Mouse (Mus musculus): Measurements from ENCODE around the gene Lrrk1. TPM values are rescaled to one million over a fixed set of nuclear protein-coding genes. Genes with fewer than 3 reads are reported as not detected.

Lrrk1 gene
- polyA plus RNA-seq, 1 experiment from 2014 or later, result 6.4 TPM

DNA sequence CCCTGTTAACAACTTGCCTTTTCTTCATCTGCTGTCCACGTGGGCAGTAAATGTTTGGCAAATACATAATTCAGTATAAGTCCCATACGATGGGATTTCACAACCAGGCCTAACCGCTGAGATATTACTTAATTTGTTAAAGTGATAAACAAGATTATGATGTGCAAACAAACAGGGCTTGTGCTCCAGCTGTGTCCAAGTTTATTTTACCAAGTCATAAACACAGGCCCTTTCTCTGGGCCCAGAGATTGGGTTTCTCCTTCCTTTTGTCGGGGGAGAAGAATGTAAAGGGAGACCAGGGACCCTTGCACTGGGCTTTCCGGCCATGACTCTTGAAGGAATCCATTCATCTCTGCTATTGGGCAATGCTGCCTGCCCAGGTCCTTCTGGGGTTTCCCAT is 129.2 kb downstream of the Lrrk1 start:
- 83% methylated on average over 5 of the region's 5 CpGs for WGBS
- Histone ChIP-seq H3K4me1 (ENCODE audit: control insufficient read depth in 2 of 2, insufficient read depth in 2 of 2, low read length in 2 of 2) (peaks cover 17 to 22% of the 10 kb centered on the region in 2 experiments), H3K27ac (replicated peaks in 1 of 2; ENCODE audit: control insufficient read depth in 1 of 2, insufficient read depth in 1 of 2, low read depth in 2 of 2, low read length in 2 of 2) (no peak overlapping the region), H3K4me2 (ENCODE audit: low read length) (no peak overlapping the region), H3K27me3 (ENCODE audit: control insufficient read depth, insufficient read depth, low read length) (no peaks in the 10 kb centered on the region), H3K4me3 (ENCODE audit: control insufficient read depth in 1 of 2, insufficient read depth in 1 of 2, low read depth in 1 of 2, low read length in 2 of 2) (no peak overlapping the region), H3K9ac (ENCODE audit: low read length) (no peak overlapping the region), H3K36me3 (ENCODE audit: control insufficient read depth, insufficient read depth, low read length) (peaks cover 8% of the 10 kb centered on the region; the same call in 1 of the 2 replicates), H3K9me3 (ENCODE audit: control insufficient read depth, low read length) (no peaks in the 10 kb centered on the region)
- no peak for ATAC-seq (ENCODE audit: insufficient number of reproducible peaks, insufficient read depth, low FRiP score, low read depth)

DNA sequence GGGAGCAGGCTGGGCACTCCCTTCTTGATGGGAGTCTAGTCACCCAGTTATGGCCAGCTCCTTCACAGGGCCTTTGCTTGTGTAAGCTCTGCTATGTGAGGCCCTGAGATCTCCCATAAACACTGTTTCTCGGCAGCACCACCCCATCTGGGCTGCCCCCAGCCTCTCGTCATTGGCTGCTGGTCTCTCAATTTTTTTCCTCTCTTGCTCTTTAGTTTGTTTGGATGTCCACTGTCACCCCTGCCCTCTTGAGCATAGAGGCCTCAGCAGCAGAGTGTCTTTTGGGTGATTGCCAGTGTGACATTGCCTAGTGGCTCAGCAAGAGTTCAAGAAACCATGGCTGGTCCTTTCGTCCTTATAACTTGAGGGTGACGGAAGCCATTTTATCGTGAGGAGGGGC is 130.9 kb downstream of the Lrrk1 start:
- H3K27me3 ChIP-seq (ENCODE audit: control insufficient read depth, insufficient read depth, low read length), result no peaks in the 10 kb centered on the region
- no peak overlapping the region for H3K4me3 ChIP-seq (ENCODE audit: control insufficient read depth in 1 of 2, insufficient read depth in 1 of 2, low read depth in 1 of 2, low read length in 2 of 2)
- ATAC-seq (ENCODE audit: insufficient number of reproducible peaks, insufficient read depth, low FRiP score, low read depth), result no peak
- peaks cover 20 to 22% of the 10 kb centered on the region in 2 experiments for H3K4me1 ChIP-seq (ENCODE audit: control insufficient read depth in 2 of 2, insufficient read depth in 2 of 2, low read length in 2 of 2)
- H3K4me2 ChIP-seq (ENCODE audit: low read length), result no peak overlapping the region
- H3K27ac ChIP-seq (replicated peaks in 1 of 2; ENCODE audit: control insufficient read depth in 1 of 2, insufficient read depth in 1 of 2, low read depth in 2 of 2, low read length in 2 of 2), result no peak overlapping the region
- no peaks in the 10 kb centered on the region for H3K9me3 ChIP-seq (ENCODE audit: control insufficient read depth, low read length)
- 78% methylated on average over 5 of the region's 5 CpGs for WGBS
- no peak overlapping the region for H3K9ac ChIP-seq (ENCODE audit: low read length)
- peaks cover 3% of the 10 kb centered on the region; the same call in 1 of the 2 replicates for H3K36me3 ChIP-seq (ENCODE audit: control insufficient read depth, insufficient read depth, low read length)

DNA sequence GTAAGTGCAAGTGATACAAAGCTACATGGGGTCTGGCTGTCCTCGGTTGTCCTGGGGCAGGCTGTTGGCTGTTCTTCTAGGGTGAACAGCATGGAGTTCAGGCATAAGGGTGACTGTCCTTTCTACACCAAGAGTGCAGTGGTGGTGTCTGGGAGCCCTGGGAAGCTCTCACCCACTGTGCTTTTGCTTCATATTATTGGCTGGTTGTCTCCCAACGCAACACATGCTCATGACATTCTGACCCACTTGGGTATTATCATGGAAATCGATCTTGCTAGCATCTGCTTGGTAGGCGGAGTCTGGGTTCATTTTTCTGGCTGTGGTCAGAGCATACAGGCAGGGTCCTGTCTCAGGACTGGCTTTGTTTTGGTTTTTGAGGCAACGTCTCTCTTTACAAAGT is 131.7 kb downstream of the Lrrk1 start:
- H3K4me2 ChIP-seq (ENCODE audit: low read length), result no peak overlapping the region
- H3K4me3 ChIP-seq (ENCODE audit: control insufficient read depth in 1 of 2, insufficient read depth in 1 of 2, low read depth in 1 of 2, low read length in 2 of 2), result no peak overlapping the region
- ATAC-seq (ENCODE audit: insufficient number of reproducible peaks, insufficient read depth, low FRiP score, low read depth), result no peak
- H3K27me3 ChIP-seq (ENCODE audit: control insufficient read depth, insufficient read depth, low read length), result no peaks in the 10 kb centered on the region
- H3K36me3 ChIP-seq (ENCODE audit: control insufficient read depth, insufficient read depth, low read length), result no peaks in the 10 kb centered on the region
- WGBS, result 76% methylated on average over 5 of the region's 5 CpGs
- no peaks in the 10 kb centered on the region for H3K9me3 ChIP-seq (ENCODE audit: control insufficient read depth, low read length)
- H3K9ac ChIP-seq (ENCODE audit: low read length), result no peak overlapping the region
- peaks cover 20% of the 10 kb centered on the region in 2 experiments for H3K4me1 ChIP-seq (ENCODE audit: control insufficient read depth in 2 of 2, insufficient read depth in 2 of 2, low read length in 2 of 2)
- no peak overlapping the region for H3K27ac ChIP-seq (replicated peaks in 1 of 2; ENCODE audit: control insufficient read depth in 1 of 2, insufficient read depth in 1 of 2, low read depth in 2 of 2, low read length in 2 of 2)

DNA sequence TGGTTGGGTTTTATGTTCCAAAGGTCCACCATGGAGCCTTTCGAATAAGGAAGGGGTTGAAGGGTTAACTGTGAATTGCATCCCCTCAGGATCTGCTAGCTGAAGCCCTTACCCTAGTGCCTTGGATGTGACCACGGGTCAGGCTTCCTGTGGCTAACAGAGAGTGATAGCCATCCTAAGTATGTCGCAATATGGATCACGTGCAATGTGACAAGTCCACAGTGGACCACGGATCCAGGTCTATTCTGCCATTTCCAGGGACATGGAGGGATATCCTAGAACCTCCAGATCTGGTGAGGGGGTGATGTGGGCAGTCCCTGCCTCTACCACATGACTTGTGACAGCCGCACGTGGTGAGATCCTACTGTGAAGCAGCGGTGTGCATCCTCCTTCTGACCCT is 133.2 kb downstream of the Lrrk1 start:
- H3K4me2 ChIP-seq (ENCODE audit: low read length), result no peak overlapping the region
- H3K36me3 ChIP-seq (ENCODE audit: control insufficient read depth, insufficient read depth, low read length), result no peaks in the 10 kb centered on the region
- H3K4me3 ChIP-seq (ENCODE audit: control insufficient read depth in 1 of 2, insufficient read depth in 1 of 2, low read depth in 1 of 2, low read length in 2 of 2), result no peak overlapping the region
- no peak for ATAC-seq (ENCODE audit: insufficient number of reproducible peaks, insufficient read depth, low FRiP score, low read depth)
- peaks cover 8 to 12% of the 10 kb centered on the region in 2 experiments for H3K4me1 ChIP-seq (ENCODE audit: control insufficient read depth in 2 of 2, insufficient read depth in 2 of 2, low read length in 2 of 2)
- WGBS, result 76% methylated on average over 8 of the region's 8 CpGs
- no peaks in the 10 kb centered on the region for H3K9me3 ChIP-seq (ENCODE audit: control insufficient read depth, low read length)
- H3K9ac ChIP-seq (ENCODE audit: low read length), result no peak overlapping the region
- H3K27ac ChIP-seq (replicated peaks in 1 of 2; ENCODE audit: control insufficient read depth in 1 of 2, insufficient read depth in 1 of 2, low read depth in 2 of 2, low read length in 2 of 2), result no peak overlapping the region
- H3K27me3 ChIP-seq (ENCODE audit: control insufficient read depth, insufficient read depth, low read length), result no peaks in the 10 kb centered on the region

DNA sequence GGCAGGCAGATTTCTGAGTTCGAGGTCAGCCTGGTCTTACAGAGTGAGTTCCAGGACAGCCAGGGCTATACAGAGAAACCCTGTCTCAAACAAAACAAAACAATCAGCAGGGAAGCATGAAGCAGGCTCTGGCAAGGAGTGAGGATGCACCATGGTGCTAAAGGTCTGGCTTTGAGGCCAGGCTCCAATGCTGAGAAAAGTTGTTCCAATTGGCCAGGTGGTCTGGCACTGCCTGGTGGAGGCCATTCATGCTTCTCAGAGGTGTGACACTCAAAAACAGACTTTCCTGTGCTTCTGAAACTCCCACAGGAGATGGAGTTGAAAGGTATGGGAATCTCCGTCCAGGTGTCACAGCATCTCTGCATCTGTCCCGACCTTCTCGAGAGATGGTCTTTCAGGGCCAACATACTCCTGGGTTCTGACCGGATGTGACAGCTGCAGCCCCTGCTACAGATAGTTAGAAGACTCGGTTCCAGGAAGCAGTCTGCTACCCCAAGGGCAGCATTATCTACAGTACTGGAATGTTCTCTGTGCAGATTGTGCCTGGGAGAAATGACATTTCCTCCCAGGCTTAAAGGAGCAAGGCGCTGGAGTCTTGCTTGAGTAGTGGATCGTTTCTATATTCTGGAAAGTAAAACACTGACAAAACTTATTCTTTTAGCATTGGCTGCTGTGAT is 134.0 kb downstream of the Lrrk1 start:
- no peaks in the 10 kb centered on the region for H3K36me3 ChIP-seq (ENCODE audit: control insufficient read depth, insufficient read depth, low read length)
- 38% methylated on average over 8 of the region's 8 CpGs for WGBS
- H3K9me3 ChIP-seq (ENCODE audit: control insufficient read depth, low read length), result no peaks in the 10 kb centered on the region
- H3K27ac ChIP-seq (replicated peaks in 1 of 2; ENCODE audit: control insufficient read depth in 1 of 2, insufficient read depth in 1 of 2, low read depth in 2 of 2, low read length in 2 of 2), result peak overlapping the region; percentile 27 to 53; a peak in 3 of 4 replicates
- peaks cover 8 to 13% of the 10 kb centered on the region in 2 experiments for H3K4me1 ChIP-seq (ENCODE audit: control insufficient read depth in 2 of 2, insufficient read depth in 2 of 2, low read length in 2 of 2)
- H3K4me2 ChIP-seq (ENCODE audit: low read length), result no peak overlapping the region
- no peaks in the 10 kb centered on the region for H3K27me3 ChIP-seq (ENCODE audit: control insufficient read depth, insufficient read depth, low read length)
- H3K4me3 ChIP-seq (ENCODE audit: control insufficient read depth in 1 of 2, insufficient read depth in 1 of 2, low read depth in 1 of 2, low read length in 2 of 2), result no peak overlapping the region
- H3K9ac ChIP-seq (ENCODE audit: low read length), result no peak overlapping the region
- ATAC-seq (ENCODE audit: insufficient number of reproducible peaks, insufficient read depth, low FRiP score, low read depth), result no peak

DNA sequence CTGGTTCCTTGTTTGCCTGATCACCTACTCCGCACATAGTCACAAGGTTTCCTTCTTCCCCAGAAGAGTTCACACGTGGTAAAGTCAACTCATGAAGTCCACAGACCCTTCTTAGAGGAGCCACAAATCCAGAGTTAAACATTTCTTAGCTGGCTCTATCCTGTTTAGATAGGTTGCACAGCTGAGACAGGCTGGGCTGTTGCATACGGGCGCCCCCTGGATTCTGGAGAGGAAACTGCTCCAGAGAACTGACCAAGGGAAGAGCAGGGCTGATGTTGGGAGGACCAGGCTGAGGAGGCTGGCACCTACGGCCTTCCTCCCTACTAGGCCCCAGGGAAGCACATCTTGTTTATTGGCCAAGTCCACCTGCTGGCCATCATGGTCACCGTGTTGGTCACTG is 138.1 kb downstream of the Lrrk1 start:
- 27% methylated on average over 6 of the region's 6 CpGs for WGBS
- ATAC-seq (ENCODE audit: insufficient number of reproducible peaks, insufficient read depth, low FRiP score, low read depth), result 0 out of 2 replicates have a peak, but pooled peaks have one; percentile 58
- H3K9me3 ChIP-seq (ENCODE audit: control insufficient read depth, low read length), result no peaks in the 10 kb centered on the region
- peak overlapping the region in 1 of 2 experiments; percentile 51; a peak in 1 of 4 replicates for H3K27ac ChIP-seq (replicated peaks in 1 of 2; ENCODE audit: control insufficient read depth in 1 of 2, insufficient read depth in 1 of 2, low read depth in 2 of 2, low read length in 2 of 2)
- H3K4me3 ChIP-seq (ENCODE audit: control insufficient read depth in 1 of 2, insufficient read depth in 1 of 2, low read depth in 1 of 2, low read length in 2 of 2), result no peak overlapping the region
- H3K4me1 ChIP-seq (ENCODE audit: control insufficient read depth in 2 of 2, insufficient read depth in 2 of 2, low read length in 2 of 2), result peaks cover 12 to 16% of the 10 kb centered on the region in 2 experiments
- H3K9ac ChIP-seq (ENCODE audit: low read length), result no peak overlapping the region
- no peaks in the 10 kb centered on the region for H3K36me3 ChIP-seq (ENCODE audit: control insufficient read depth, insufficient read depth, low read length)
- no peak overlapping the region for H3K4me2 ChIP-seq (ENCODE audit: low read length)
- H3K27me3 ChIP-seq (ENCODE audit: control insufficient read depth, insufficient read depth, low read length), result no peaks in the 10 kb centered on the region

- H3K27ac ChIP-seq (replicated peaks in 1 of 2; ENCODE audit: control insufficient read depth in 1 of 2, insufficient read depth in 1 of 2, low read depth in 2 of 2, low read length in 2 of 2), result 0 out of 4 replicates have a peak overlapping the region, but pooled peaks of 1 of the 2 experiments have one; percentile 51
- H3K36me3 ChIP-seq (ENCODE audit: control insufficient read depth, insufficient read depth, low read length), result no peaks in the 10 kb centered on the region
- H3K4me2 ChIP-seq (ENCODE audit: low read length), result no peak overlapping the region
- no peaks in the 10 kb centered on the region for H3K9me3 ChIP-seq (ENCODE audit: control insufficient read depth, low read length)
- no peak overlapping the region for H3K9ac ChIP-seq (ENCODE audit: low read length)
- no peak overlapping the region for H3K4me3 ChIP-seq (ENCODE audit: control insufficient read depth in 1 of 2, insufficient read depth in 1 of 2, low read depth in 1 of 2, low read length in 2 of 2)
- ATAC-seq (ENCODE audit: insufficient number of reproducible peaks, insufficient read depth, low FRiP score, low read depth), result no peak
- 72% methylated on average over 3 of the region's 3 CpGs for WGBS
- H3K4me1 ChIP-seq (ENCODE audit: control insufficient read depth in 2 of 2, insufficient read depth in 2 of 2, low read length in 2 of 2), result peaks cover 10 to 13% of the 10 kb centered on the region in 2 experiments
- H3K27me3 ChIP-seq (ENCODE audit: control insufficient read depth, insufficient read depth, low read length), result no peaks in the 10 kb centered on the region
Measured at GRCm38 (mm10) chr7:66249426-66249825, 138.7 kb downstream of the Lrrk1 start.

DNA sequence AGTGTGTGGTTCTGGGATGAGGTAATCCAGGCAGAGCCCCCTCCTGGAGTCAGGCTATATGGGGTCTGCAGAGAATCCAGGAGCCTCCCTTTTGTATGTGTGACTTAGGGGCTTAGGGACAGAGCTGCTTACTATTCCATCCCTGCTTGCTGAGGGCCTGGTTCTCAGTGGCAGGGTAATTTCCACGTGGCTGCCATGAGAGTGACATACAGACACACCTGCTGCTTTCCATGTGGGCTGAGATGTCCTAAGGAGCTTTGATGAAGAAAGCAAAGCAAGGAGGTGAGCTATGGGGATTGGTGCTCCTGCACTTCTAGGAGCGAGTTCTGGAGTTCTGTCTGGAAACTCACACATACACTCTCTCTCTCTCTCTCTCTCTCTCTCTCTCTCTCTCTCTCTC is 139.1 kb downstream of the Lrrk1 start:
- Histone ChIP-seq H3K9me3 (ENCODE audit: control insufficient read depth, low read length) (no peaks in the 10 kb centered on the region), H3K4me1 (ENCODE audit: control insufficient read depth in 2 of 2, insufficient read depth in 2 of 2, low read length in 2 of 2) (peaks cover 8 to 9% of the 10 kb centered on the region in 2 experiments), H3K27me3 (ENCODE audit: control insufficient read depth, insufficient read depth, low read length) (no peaks in the 10 kb centered on the region), H3K4me2 (ENCODE audit: low read length) (no peak overlapping the region), H3K36me3 (ENCODE audit: control insufficient read depth, insufficient read depth, low read length) (no peaks in the 10 kb centered on the region), H3K27ac (replicated peaks in 1 of 2; ENCODE audit: control insufficient read depth in 1 of 2, insufficient read depth in 1 of 2, low read depth in 2 of 2, low read length in 2 of 2) (no peak overlapping the region), H3K9ac (ENCODE audit: low read length) (no peak overlapping the region), H3K4me3 (ENCODE audit: control insufficient read depth in 1 of 2, insufficient read depth in 1 of 2, low read depth in 1 of 2, low read length in 2 of 2) (no peak overlapping the region)
- 61% methylated on average over 2 of the region's 2 CpGs for WGBS
- ATAC-seq (ENCODE audit: insufficient number of reproducible peaks, insufficient read depth, low FRiP score, low read depth), result no peak

Data from heart, embryonic 14.5 days (tissue).